Mouse (Mus musculus) limb, embryonic 13.5 days (tissue): ENCODE results near the gene Cradd. TPM values are rescaled to one million over a fixed set of nuclear protein-coding genes. Genes with fewer than 3 reads are reported as not detected.

Experiments used
- ATAC-seq: fragments of 200-750 bp; cut with Nextera tagmentation; 2 replicates; pipeline ENCODE4 v1.8.0; 2017; ENCODE audit warnings: low read depth, moderate number of reproducible peaks, moderate TSS enrichment; ENCODE audit not compliant: low FRiP score
- H3K27ac ChIP-seq: fragments of 300-500 bp; sonication (generic); 2 replicates; pipeline ENCODE4 v1.5.1; 2015; ENCODE audit warnings: inconsistent platforms, mild to moderate bottlenecking, moderate library complexity
- H3K27me3 ChIP-seq: fragments of 300-500 bp; sonication (generic); 2 replicates; pipeline ENCODE4 v1.6.1; 2015; ENCODE audit warnings: mild to moderate bottlenecking, inconsistent platforms
- H3K36me3 ChIP-seq: fragments of 300-500 bp; sonication (generic); 2 replicates; pipeline ENCODE4 v1.6.1; 2015; ENCODE audit warnings: inconsistent platforms, mild to moderate bottlenecking, moderate library complexity
- H3K4me1 ChIP-seq: fragments of 300-500 bp; sonication (generic); 2 replicates; pipeline ENCODE4 v1.6.1; 2015; ENCODE audit warnings: inconsistent platforms
- H3K4me2 ChIP-seq: fragments of 300-500 bp; sonication (generic); replicated peaks from 2 replicates; pipeline ENCODE4 v1.6.1; 2015; ENCODE audit warnings: inconsistent platforms, mild to moderate bottlenecking, moderate library complexity
- H3K4me3 ChIP-seq: fragments of 300-500 bp; sonication (generic); 2 replicates; pipeline ENCODE4 v1.5.1; 2015; ENCODE audit warnings: moderate library complexity, mild to moderate bottlenecking, inconsistent platforms
- H3K9ac ChIP-seq: fragments of 300-500 bp; sonication (generic); 2 replicates; pipeline ENCODE4 v1.6.1; 2015; ENCODE audit warnings: mild to moderate bottlenecking, inconsistent platforms
- H3K9me3 ChIP-seq: fragments of 300-500 bp; sonication (generic); 2 replicates; pipeline ENCODE4 v1.6.1; 2016; ENCODE audit warnings: inconsistent platforms
- WGBS: fragments of 180-500 bp; shearing (Covaris S2); methylation state at CpG from one replicate; pipeline ENCODE4 v1.1.7; 2015; 5-methylcytosine and 5-hydroxymethylcytosine counted together
- polyA plus RNA-seq: library from polyadenylated mRNA; unstranded; fragments of >200 nt; fragmentation: Nextera tagmentation; extraction: Ambion mirVana; gene quantifications from 2 replicates; pipeline ENCODE4 v1.2.1, GENCODE M21; 2015

Gene Cradd
- polyA plus RNA-seq, 1 experiment from 2014 or later = 11.4 TPM

GRCm38 (mm10) chr10:95156410-95156809 lies 167.5 kb downstream of the Cradd start:
- no peak for ATAC-seq
- Histone ChIP-seq H3K9ac (no peak overlapping the region), H3K36me3 (no peaks in the 10 kb centered on the region), H3K9me3 (no peaks in the 10 kb centered on the region), H3K4me1 (peaks cover 12% of the 10 kb centered on the region; the same call in 1 of the 2 replicates), H3K27ac (no peak overlapping the region), H3K4me3 (no peak overlapping the region), H3K4me2 (no peak overlapping the region), H3K27me3 (0 out of 2 replicates have a peak, but pooled peaks cover 5% of the 10 kb centered on the region)
- WGBS = 66% methylated on average over 5 of the region's 7 CpGs

- no peaks in the 10 kb centered on the region for H3K9me3 ChIP-seq
- no peak for ATAC-seq
- H3K4me1 ChIP-seq = peaks cover 12% of the 10 kb centered on the region; the same call in 1 of the 2 replicates
- H3K4me3 ChIP-seq = no peak overlapping the region
- H3K27ac ChIP-seq = no peak overlapping the region
- H3K36me3 ChIP-seq = no peaks in the 10 kb centered on the region
- no peak overlapping the region for H3K9ac ChIP-seq
- H3K27me3 ChIP-seq = 0 out of 2 replicates have a peak, but pooled peaks cover 5% of the 10 kb centered on the region
- 84% methylated on average over 1 of the region's 1 CpGs for WGBS
- H3K4me2 ChIP-seq = no peak overlapping the region
Observed at GRCm38 (mm10) chr10:95154675-95155074, 169.3 kb downstream of the Cradd start.

- Histone ChIP-seq H3K4me1 (peaks cover 12% of the 10 kb centered on the region; the same call in 1 of the 2 replicates), H3K9ac (no peak overlapping the region), H3K36me3 (no peaks in the 10 kb centered on the region), H3K27ac (no peak overlapping the region), H3K4me2 (no peak overlapping the region), H3K4me3 (no peak overlapping the region), H3K9me3 (no peaks in the 10 kb centered on the region), H3K27me3 (0 out of 2 replicates have a peak, but pooled peaks cover 2% of the 10 kb centered on the region)
- no peak for ATAC-seq
- WGBS = 79% methylated on average over 7 of the region's 7 CpGs
Observed at GRCm38 (mm10) chr10:95153224-95153623, 170.7 kb downstream of the Cradd start.

GRCm38 (mm10) chr10:95152503-95152989 lies 171.4 kb downstream of the Cradd start:
- Histone ChIP-seq H3K4me3 (no peak overlapping the region), H3K36me3 (no peaks in the 10 kb centered on the region), H3K9ac (no peak overlapping the region), H3K27ac (no peak overlapping the region), H3K4me2 (no peak overlapping the region), H3K27me3 (0 out of 2 replicates have a peak, but pooled peaks cover 2% of the 10 kb centered on the region), H3K4me1 (peaks cover 12% of the 10 kb centered on the region; the same call in 1 of the 2 replicates), H3K9me3 (no peaks in the 10 kb centered on the region)
- no peak for ATAC-seq
- 66% methylated on average over 9 of the region's 9 CpGs for WGBS

GRCm38 (mm10) chr10:95151012-95151768 lies 172.7 kb downstream of the Cradd start:
- WGBS = 91% methylated on average over 6 of the region's 6 CpGs
- ATAC-seq = no peak
- peaks cover 23% of the 10 kb centered on the region for H3K4me1 ChIP-seq

GRCm38 (mm10) chr10:95149666-95150065 lies 174.3 kb downstream of the Cradd start:
- WGBS = 71% methylated on average over 1 of the region's 1 CpGs
- Histone ChIP-seq H3K9me3 (no peaks in the 10 kb centered on the region), H3K9ac (no peak overlapping the region), H3K27ac (no peak overlapping the region), H3K4me2 (no peak overlapping the region), H3K36me3 (no peaks in the 10 kb centered on the region), H3K27me3 (0 out of 2 replicates have a peak, but pooled peaks cover 2% of the 10 kb centered on the region), H3K4me1 (peaks cover 34% of the 10 kb centered on the region), H3K4me3 (no peak overlapping the region)
- no peak for ATAC-seq

More at GRCm38 (mm10) chr10:95151012-95151768, 172.7 kb downstream of the Cradd start:
- Histone ChIP-seq H3K27me3 (0 out of 2 replicates have a peak, but pooled peaks cover 2% of the 10 kb centered on the region), H3K4me3 (no peak overlapping the region), H3K36me3 (no peaks in the 10 kb centered on the region), H3K4me2 (no peak overlapping the region), H3K9ac (no peak overlapping the region), H3K9me3 (no peaks in the 10 kb centered on the region), H3K27ac (no peak overlapping the region)

- peaks cover 44% of the 10 kb centered on the region for H3K4me1 ChIP-seq
- H3K9ac ChIP-seq = no peak overlapping the region
- no peak overlapping the region for H3K4me2 ChIP-seq
- H3K4me3 ChIP-seq = no peak overlapping the region
- H3K27me3 ChIP-seq = 0 out of 2 replicates have a peak, but pooled peaks cover under 1% of the 10 kb centered on the region
- ATAC-seq = no peak
- H3K27ac ChIP-seq = no peak overlapping the region
- no peaks in the 10 kb centered on the region for H3K9me3 ChIP-seq
- no peaks in the 10 kb centered on the region for H3K36me3 ChIP-seq
- WGBS = 87% methylated on average over 3 of the region's 3 CpGs
Observed at GRCm38 (mm10) chr10:95148641-95149040, 175.3 kb downstream of the Cradd start.

- Histone ChIP-seq H3K27me3 (no peaks in the 10 kb centered on the region), H3K4me3 (no peak overlapping the region), H3K4me2 (no peak overlapping the region), H3K27ac (no peak overlapping the region), H3K36me3 (no peaks in the 10 kb centered on the region), H3K9ac (no peak overlapping the region), H3K9me3 (no peaks in the 10 kb centered on the region), H3K4me1 (peaks cover 48% of the 10 kb centered on the region)
- WGBS = 84% methylated on average over 6 of the region's 6 CpGs
- ATAC-seq = no peak
Observed at GRCm38 (mm10) chr10:95147136-95147901, 176.6 kb downstream of the Cradd start.

GRCm38 (mm10) chr10:95146491-95146890 lies 177.4 kb downstream of the Cradd start:
- H3K4me1 ChIP-seq = peaks cover 49% of the 10 kb centered on the region
- H3K9ac ChIP-seq = no peak overlapping the region
- H3K4me2 ChIP-seq = no peak overlapping the region
- no peak for ATAC-seq
- no peak overlapping the region for H3K4me3 ChIP-seq
- WGBS = 47% methylated on average over 5 of the region's 5 CpGs
- H3K27me3 ChIP-seq = no peaks in the 10 kb centered on the region
- no peaks in the 10 kb centered on the region for H3K9me3 ChIP-seq
- no peak overlapping the region for H3K27ac ChIP-seq
- H3K36me3 ChIP-seq = no peaks in the 10 kb centered on the region

GRCm38 (mm10) chr10:95145204-95145926 lies 178.6 kb downstream of the Cradd start:
- H3K4me3 ChIP-seq = no peak overlapping the region
- H3K27me3 ChIP-seq = no peaks in the 10 kb centered on the region
- H3K4me2 ChIP-seq = peak overlapping the region; percentile 11; the same call in 1 of the 2 replicates
- H3K9me3 ChIP-seq = no peaks in the 10 kb centered on the region
- H3K4me1 ChIP-seq = peaks cover 49% of the 10 kb centered on the region
- H3K36me3 ChIP-seq = no peaks in the 10 kb centered on the region
- H3K27ac ChIP-seq = no peak overlapping the region
- 48% methylated on average over 9 of the region's 9 CpGs for WGBS
- H3K9ac ChIP-seq = no peak overlapping the region
- no peak for ATAC-seq

GRCm38 (mm10) chr10:95144414-95145130 lies 179.4 kb downstream of the Cradd start:
- H3K36me3 ChIP-seq = no peaks in the 10 kb centered on the region
- 0 out of 2 replicates have a peak overlapping the region, but pooled peaks have one; percentile 0 for H3K4me2 ChIP-seq
- H3K27me3 ChIP-seq = no peaks in the 10 kb centered on the region
- H3K9me3 ChIP-seq = no peaks in the 10 kb centered on the region
- ATAC-seq = no peak
- WGBS = 40% methylated on average over 6 of the region's 6 CpGs
- H3K4me1 ChIP-seq = peaks cover 51% of the 10 kb centered on the region
- no peak overlapping the region for H3K27ac ChIP-seq
- no peak overlapping the region; the same call in 1 of the 2 replicates for H3K9ac ChIP-seq
- H3K4me3 ChIP-seq = no peak overlapping the region
